Mouse (Mus musculus) forebrain, embryonic 11.5 days (tissue): ENCODE measurements around the gene Nkain1. TPM values are rescaled to one million over a fixed set of nuclear protein-coding genes. Genes with fewer than 3 reads are reported as not detected.
A peak's percentile ranks its signal among the peaks of the same experiment; 100 is the strongest.

ENCODE experiments used
- ATAC-seq: fragments of 200-750 bp; cut with Nextera tagmentation; replicated peaks from 2 replicates; pipeline ENCODE4 v1.8.0; 2017; ENCODE audit warnings: moderate TSS enrichment; ENCODE audit not compliant: low FRiP score
- DNase-seq: peaks from one replicate; pipeline ENCODE4 v3.0.0-alpha.2; 2017; ENCODE audit warnings: low spot score
- H3K27ac ChIP-seq: fragments of 300-500 bp; sonication (generic); 2 replicates; pipeline ENCODE4 v1.5.1; 2014; ENCODE audit warnings: low read depth, low read length
- H3K27me3 ChIP-seq: fragments of 300-500 bp; sonication (generic); 2 replicates; pipeline ENCODE4 v1.6.1; 2014; ENCODE audit warnings: mild to moderate bottlenecking, low read length, mixed read lengths; ENCODE audit not compliant: control insufficient read depth, insufficient read depth
- H3K36me3 ChIP-seq: fragments of 300-500 bp; sonication (generic); 2 replicates; pipeline ENCODE4 v1.6.1; 2014; ENCODE audit warnings: mild to moderate bottlenecking, low read length, moderate library complexity, mixed read lengths; ENCODE audit not compliant: control insufficient read depth, insufficient read depth
- H3K4me1 ChIP-seq: fragments of 300-500 bp; sonication (generic); replicated peaks from 2 replicates; pipeline ENCODE4 v1.6.1; 2014; ENCODE audit warnings: low read length, mixed read lengths; ENCODE audit not compliant: control insufficient read depth, insufficient read depth
- H3K4me2 ChIP-seq: fragments of 300-500 bp; sonication (generic); 2 replicates; pipeline ENCODE4 v1.6.1; 2014; ENCODE audit warnings: low read depth, mild to moderate bottlenecking, low read length, moderate library complexity, mixed read lengths; ENCODE audit not compliant: severe bottlenecking
- H3K4me3 ChIP-seq: fragments of 300-500 bp; sonication (generic); 2 replicates; pipeline ENCODE4 v1.5.1; 2014; ENCODE audit warnings: low read depth, low read length
- H3K9ac ChIP-seq: fragments of 300-500 bp; sonication (generic); 2 replicates; pipeline ENCODE4 v1.6.1; 2014; ENCODE audit warnings: low read length
- H3K9me3 ChIP-seq: fragments of 300-500 bp; sonication (generic); 2 replicates; pipeline ENCODE4 v1.6.1; 2016; ENCODE audit warnings: low read length, mixed read lengths; ENCODE audit not compliant: control insufficient read depth
- WGBS: fragments of 180-500 bp; shearing (Covaris S2); extraction: QIAGEN DNeasy Blood & Tissue Kit; methylation state at CpG from one replicate; pipeline ENCODE4 v1.1.7; 2014; 5-methylcytosine and 5-hydroxymethylcytosine counted together
- polyA plus RNA-seq: library from polyadenylated mRNA; unstranded; fragments of >200 nt; fragmentation: Nextera tagmentation; extraction: Ambion mirVana; gene quantifications from 2 replicates; pipeline ENCODE4 v1.2.1, GENCODE M21; 2014

Nkain1 gene
- polyA plus RNA-seq, 1 experiment from 2014 or later, result 12.5 TPM

GRCm38 (mm10) chr4:130531645-130532280, 42.2 kb downstream of the Nkain1 start:
- H3K4me3 ChIP-seq, result no peak overlapping the region
- 28% methylated on average over 28 of the region's 28 CpGs for WGBS
- peaks cover 9% of the 10 kb centered on the region; the same call in 1 of the 2 replicates for H3K36me3 ChIP-seq
- no peaks in the 10 kb centered on the region for H3K9me3 ChIP-seq
- H3K9ac ChIP-seq, result no peak overlapping the region
- ATAC-seq (peak; percentile 36; the same call in 1 of the 2 replicates), DNase-seq (peak; percentile 86)
- H3K4me2 ChIP-seq, result no peak overlapping the region
- no peaks in the 10 kb centered on the region for H3K27me3 ChIP-seq
- no peaks in the 10 kb centered on the region for H3K4me1 ChIP-seq
- no peak overlapping the region for H3K27ac ChIP-seq

- WGBS, result 85% methylated on average over 1 of the region's 1 CpGs
- no peak for ATAC-seq
- DNase-seq, result no peak
- H3K27ac ChIP-seq, result no peak overlapping the region
- H3K9me3 ChIP-seq, result no peaks in the 10 kb centered on the region
- peaks cover 9% of the 10 kb centered on the region; the same call in 1 of the 2 replicates for H3K36me3 ChIP-seq
- no peaks in the 10 kb centered on the region for H3K27me3 ChIP-seq
- H3K4me1 ChIP-seq, result no peaks in the 10 kb centered on the region
- H3K4me3 ChIP-seq, result no peak overlapping the region
- no peak overlapping the region for H3K4me2 ChIP-seq
- H3K9ac ChIP-seq, result no peak overlapping the region
Observed at GRCm38 (mm10) chr4:130527804-130528203, 46.2 kb downstream of the Nkain1 start.

- DNase-seq, result no peak
- Histone ChIP-seq H3K27me3 (no peaks in the 10 kb centered on the region), H3K9ac (no peak overlapping the region), H3K9me3 (no peaks in the 10 kb centered on the region), H3K36me3 (peaks cover 2% of the 10 kb centered on the region; the same call in 1 of the 2 replicates), H3K4me2 (no peak overlapping the region), H3K27ac (no peak overlapping the region), H3K4me1 (no peaks in the 10 kb centered on the region), H3K4me3 (no peak overlapping the region)
- WGBS, result 47% methylated on average over 1 of the region's 1 CpGs
- ATAC-seq, result no peak
Observed at GRCm38 (mm10) chr4:130525041-130525440, 48.9 kb downstream of the Nkain1 start.

GRCm38 (mm10) chr4:130521466-130521865, 52.5 kb downstream of the Nkain1 start:
- Histone ChIP-seq H3K27ac (no peak overlapping the region), H3K4me1 (peaks cover 4% of the 10 kb centered on the region; the same call in 1 of the 2 replicates), H3K27me3 (no peaks in the 10 kb centered on the region), H3K4me3 (no peak overlapping the region), H3K36me3 (no peaks in the 10 kb centered on the region), H3K9me3 (no peaks in the 10 kb centered on the region), H3K9ac (no peak overlapping the region), H3K4me2 (no peak overlapping the region)
- no peak for ATAC-seq
- DNase-seq, result no peak
- WGBS, result 93% methylated on average over 6 of the region's 6 CpGs

GRCm38 (mm10) chr4:130520482-130520851, 53.5 kb downstream of the Nkain1 start:
- Histone ChIP-seq H3K36me3 (no peaks in the 10 kb centered on the region), H3K4me1 (peaks cover 4% of the 10 kb centered on the region; the same call in 1 of the 2 replicates), H3K9me3 (no peaks in the 10 kb centered on the region), H3K4me3 (peak overlapping the region; percentile 62), H3K4me2 (peak overlapping the region; percentile 87), H3K27me3 (no peaks in the 10 kb centered on the region), H3K9ac (peak overlapping the region; percentile 23; the same call in 1 of the 2 replicates), H3K27ac (0 out of 2 replicates have a peak overlapping the region, but pooled peaks have one; percentile 10)
- under 1% methylated on average over 9 of the region's 9 CpGs for WGBS
- DNase-seq (no peak), ATAC-seq (peak; percentile 82)

- peaks cover 4% of the 10 kb centered on the region; the same call in 1 of the 2 replicates for H3K4me1 ChIP-seq
- H3K4me2 ChIP-seq, result peak overlapping the region; percentile 87
- peak; percentile 99 for DNase-seq
- no peaks in the 10 kb centered on the region for H3K36me3 ChIP-seq
- WGBS, result 2% methylated on average over 40 of the region's 40 CpGs
- peak overlapping the region; percentile 85 for H3K27ac ChIP-seq
- peak; percentile 98 for ATAC-seq
- peak overlapping the region; percentile 62 for H3K4me3 ChIP-seq
- H3K27me3 ChIP-seq, result no peaks in the 10 kb centered on the region
- H3K9me3 ChIP-seq, result no peaks in the 10 kb centered on the region
- peak overlapping the region; percentile 91 for H3K9ac ChIP-seq
Observed at GRCm38 (mm10) chr4:130519567-130520481, 54.1 kb downstream of the Nkain1 start.

GRCm38 (mm10) chr4:130516490-130516889, 57.5 kb downstream of the Nkain1 start:
- H3K27me3 ChIP-seq, result no peaks in the 10 kb centered on the region
- H3K36me3 ChIP-seq, result no peaks in the 10 kb centered on the region
- no peak overlapping the region for H3K27ac ChIP-seq
- H3K9me3 ChIP-seq, result no peaks in the 10 kb centered on the region
- H3K4me3 ChIP-seq, result no peak overlapping the region
- ATAC-seq (no peak), DNase-seq (no peak)
- H3K4me1 ChIP-seq, result peaks cover 4% of the 10 kb centered on the region; the same call in 1 of the 2 replicates
- H3K4me2 ChIP-seq, result no peak overlapping the region
- no peak overlapping the region for H3K9ac ChIP-seq
- WGBS, result 85% methylated on average over 6 of the region's 6 CpGs
